Mouse (Mus musculus) neural tube, embryonic 12.5 days (tissue): ENCODE results near the gene Gm13275. TPM values are rescaled to one million over a fixed set of nuclear protein-coding genes. Genes with fewer than 3 reads are reported as not detected.
"Not testable (repeated sequence)": the region's sequence is repeated elsewhere in the genome, so short reads cannot be mapped to it uniquely, and the experiment has no call there.

Experiments
- ATAC-seq: fragments of 200-750 bp; cut with Nextera tagmentation; 2 replicates; pipeline ENCODE4 v1.8.0; 2017; ENCODE audit warnings: low read depth, mild to moderate bottlenecking, moderate TSS enrichment, moderate library complexity; ENCODE audit not compliant: low FRiP score
- H3K27ac ChIP-seq: fragments of 300-500 bp; sonication (generic); 2 replicates; pipeline ENCODE4 v1.5.1; 2016
- H3K27me3 ChIP-seq: fragments of 300-500 bp; sonication (generic); replicated peaks from 2 replicates; pipeline ENCODE4 v1.6.1; 2016; ENCODE audit warnings: mild to moderate bottlenecking
- H3K36me3 ChIP-seq: fragments of 300-500 bp; sonication (generic); 2 replicates; pipeline ENCODE4 v1.6.1; 2016; ENCODE audit warnings: mild to moderate bottlenecking
- H3K4me1 ChIP-seq: fragments of 300-500 bp; sonication (generic); 2 replicates; pipeline ENCODE4 v1.6.1; 2016
- H3K4me2 ChIP-seq: fragments of 300-500 bp; sonication (generic); replicated peaks from 2 replicates; pipeline ENCODE4 v1.6.1; 2016; ENCODE audit warnings: mild to moderate bottlenecking
- H3K4me3 ChIP-seq: fragments of 300-500 bp; sonication (generic); 2 replicates; pipeline ENCODE4 v1.5.1; 2016
- H3K9ac ChIP-seq: fragments of 300-500 bp; sonication (generic); 2 replicates; pipeline ENCODE4 v1.6.1; 2016; ENCODE audit warnings: mild to moderate bottlenecking
- H3K9me3 ChIP-seq: fragments of 300-500 bp; sonication (generic); 2 replicates; pipeline ENCODE4 v1.6.1; 2016; ENCODE audit warnings: mild to moderate bottlenecking
- WGBS: fragments of 180-500 bp; shearing (Covaris S2); methylation state at CpG from one replicate; pipeline ENCODE4 v1.1.7; 2016; 5-methylcytosine and 5-hydroxymethylcytosine counted together
- polyA plus RNA-seq: library from polyadenylated mRNA; unstranded; fragments of >200 nt; fragmentation: Nextera tagmentation; extraction: Ambion mirVana; gene quantifications from 2 replicates; pipeline ENCODE4 v1.2.1, GENCODE M21; 2016

Gm13275 gene
- not detected in 2 replicates for polyA plus RNA-seq

- not testable (repeated sequence) for H3K27me3 ChIP-seq, H3K4me3 ChIP-seq, H3K9me3 ChIP-seq, ATAC-seq, H3K27ac ChIP-seq, H3K9ac ChIP-seq, H3K36me3 ChIP-seq, H3K4me2 ChIP-seq, H3K4me1 ChIP-seq
- WGBS, result 0% methylated on average over 11 of the region's 52 CpGs
Observed at GRCm38 (mm10) chr4:88793936-88794675, at the start of gene Gm13275. Gene Gm13275, plus strand, starts transcription at chr4:88794487.

GRCm38 (mm10) chr4:88749926-88750325 is 44.4 kb upstream of the Gm13275 start:
- no peaks in the 10 kb centered on the region for H3K27me3 ChIP-seq
- H3K4me1 ChIP-seq, result no peaks in the 10 kb centered on the region
- no peak overlapping the region for H3K4me2 ChIP-seq
- no peaks in the 10 kb centered on the region for H3K36me3 ChIP-seq
- no peak overlapping the region for H3K4me3 ChIP-seq
- no peak overlapping the region for H3K9ac ChIP-seq
- H3K9me3 ChIP-seq, result no peaks in the 10 kb centered on the region
- ATAC-seq, result no peak
- WGBS, result 65% methylated on average over 6 of the region's 6 CpGs
- no peak overlapping the region for H3K27ac ChIP-seq

GRCm38 (mm10) chr4:88754818-88755340 is 39.4 kb upstream of the Gm13275 start, which contains the start of gene Gm13271:
Gene Gm13271, plus strand, starts transcription at chr4:88754868.
- H3K9me3 ChIP-seq, H3K9ac ChIP-seq, H3K27ac ChIP-seq, H3K4me1 ChIP-seq, H3K27me3 ChIP-seq, ATAC-seq, H3K4me3 ChIP-seq, H3K4me2 ChIP-seq, H3K36me3 ChIP-seq: not testable (repeated sequence)
- 84% methylated on average over 15 of the region's 15 CpGs for WGBS

GRCm38 (mm10) chr4:88756581-88757513 is 37.4 kb upstream of the Gm13275 start:
- H3K9me3 ChIP-seq, H3K27me3 ChIP-seq, H3K27ac ChIP-seq, H3K36me3 ChIP-seq, H3K4me1 ChIP-seq: not testable (repeated sequence)
- peak; percentile 41; the same call in 1 of the 2 replicates for ATAC-seq
- H3K4me2 ChIP-seq, result peak overlapping the region; percentile 62
- peak overlapping the region; percentile 33 for H3K4me3 ChIP-seq
- H3K9ac ChIP-seq, result peak overlapping the region; percentile 10; the same call in 1 of the 2 replicates
- WGBS, result 12% methylated on average over 29 of the region's 31 CpGs

- under 1% methylated on average over 21 of the region's 21 CpGs for WGBS
- not testable (repeated sequence) for H3K27me3 ChIP-seq, H3K9ac ChIP-seq, H3K4me1 ChIP-seq, H3K9me3 ChIP-seq, H3K36me3 ChIP-seq, H3K27ac ChIP-seq
- Histone ChIP-seq H3K4me3 (peak overlapping the region; percentile 33), H3K4me2 (peak overlapping the region; percentile 62)
- peak; percentile 100 for ATAC-seq
Observed at GRCm38 (mm10) chr4:88757628-88758031, 36.7 kb upstream of the Gm13275 start.

- H3K27ac ChIP-seq, ATAC-seq, H3K4me2 ChIP-seq, H3K9me3 ChIP-seq, H3K36me3 ChIP-seq, H3K27me3 ChIP-seq, H3K9ac ChIP-seq, H3K4me1 ChIP-seq, H3K4me3 ChIP-seq: not testable (repeated sequence)
- WGBS, result 92% methylated on average over 9 of the region's 9 CpGs
Observed at GRCm38 (mm10) chr4:88758751-88759150, 35.5 kb upstream of the Gm13275 start.

- not testable (repeated sequence) for H3K9me3 ChIP-seq, H3K4me1 ChIP-seq, H3K27ac ChIP-seq, H3K36me3 ChIP-seq, ATAC-seq, H3K9ac ChIP-seq, H3K27me3 ChIP-seq
- Histone ChIP-seq H3K4me2 (peak within 1 kb of the TSS; percentile 59), H3K4me3 (peak within 1 kb of the TSS; percentile 27)
- WGBS, result 24% methylated on average over 11 of the region's 14 CpGs
Observed at GRCm38 (mm10) chr4:88759610-88760268, 34.5 kb upstream of the Gm13275 start, which contains the start of gene Gm13283. Gene Gm13283, plus strand, starts transcription at chr4:88760119.

- not testable (repeated sequence) for H3K36me3 ChIP-seq, H3K9ac ChIP-seq, H3K9me3 ChIP-seq, ATAC-seq, H3K27me3 ChIP-seq, H3K27ac ChIP-seq, H3K4me1 ChIP-seq
- Histone ChIP-seq H3K4me2 (peak overlapping the region; percentile 59), H3K4me3 (peak overlapping the region; percentile 27)
- WGBS, result 0% methylated on average over 24 of the region's 28 CpGs
Observed at GRCm38 (mm10) chr4:88760431-88760830, 33.9 kb upstream of the Gm13275 start.

- H3K4me1 ChIP-seq, H3K27ac ChIP-seq, H3K4me3 ChIP-seq, ATAC-seq, H3K9me3 ChIP-seq, H3K36me3 ChIP-seq, H3K9ac ChIP-seq, H3K4me2 ChIP-seq, H3K27me3 ChIP-seq: not testable (repeated sequence)
- 82% methylated on average over 6 of the region's 8 CpGs for WGBS
Observed at GRCm38 (mm10) chr4:88761776-88762175, 32.5 kb upstream of the Gm13275 start.

- not testable (repeated sequence) for ATAC-seq, H3K4me2 ChIP-seq, H3K9ac ChIP-seq, H3K27me3 ChIP-seq, H3K27ac ChIP-seq, H3K36me3 ChIP-seq, H3K4me3 ChIP-seq, H3K9me3 ChIP-seq, H3K4me1 ChIP-seq
- 63% methylated on average over 9 of the region's 9 CpGs for WGBS
Observed at GRCm38 (mm10) chr4:88762341-88762740, 31.9 kb upstream of the Gm13275 start.

- peak overlapping the region; percentile 57 for H3K4me2 ChIP-seq
- not testable (repeated sequence) for ATAC-seq, H3K27ac ChIP-seq, H3K9me3 ChIP-seq, H3K27me3 ChIP-seq, H3K4me1 ChIP-seq, H3K36me3 ChIP-seq, H3K9ac ChIP-seq
- WGBS, result 4% methylated on average over 31 of the region's 42 CpGs
- peak overlapping the region; percentile 27 for H3K4me3 ChIP-seq
Observed at GRCm38 (mm10) chr4:88763384-88764018, 30.8 kb upstream of the Gm13275 start.
